Mouse (Mus musculus) left cerebral cortex, adult 11 months (tissue): ENCODE data around the gene Gm12800.
"Not testable (repeated sequence)": the region's sequence is repeated elsewhere in the genome, so short reads cannot be mapped to it uniquely, and the experiment has no call there.

ENCODE experiments used
- DNase-seq: peaks from one replicate; pipeline ENCODE4 v3.0.0; 2022; ENCODE audit warnings: low spot score

The Gm12800 gene

DNA sequence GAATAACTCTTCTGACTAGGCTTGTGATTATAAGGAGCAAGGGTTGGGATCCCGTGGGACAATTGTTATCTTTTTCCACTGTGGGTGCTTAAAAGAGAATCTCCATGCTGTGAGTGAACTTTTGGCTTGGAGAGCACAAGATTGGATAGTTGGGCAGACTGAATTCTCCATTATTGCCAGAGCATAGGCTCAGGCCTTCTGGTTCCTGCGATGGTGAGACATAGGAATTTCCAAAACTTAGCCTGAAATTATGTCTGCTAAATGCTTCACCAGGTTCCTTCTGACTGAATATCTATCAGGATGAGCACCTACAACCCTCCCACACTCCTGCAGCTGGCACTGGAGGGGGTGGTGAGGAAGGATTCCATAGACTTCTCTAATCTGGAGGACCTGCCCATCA lies at the start of gene Gm12800:
Gene Gm12800, plus strand, starts transcription at position 301 of the 400 bp plus-strand sequence.
- DNase-seq: not testable (repeated sequence)

DNA sequence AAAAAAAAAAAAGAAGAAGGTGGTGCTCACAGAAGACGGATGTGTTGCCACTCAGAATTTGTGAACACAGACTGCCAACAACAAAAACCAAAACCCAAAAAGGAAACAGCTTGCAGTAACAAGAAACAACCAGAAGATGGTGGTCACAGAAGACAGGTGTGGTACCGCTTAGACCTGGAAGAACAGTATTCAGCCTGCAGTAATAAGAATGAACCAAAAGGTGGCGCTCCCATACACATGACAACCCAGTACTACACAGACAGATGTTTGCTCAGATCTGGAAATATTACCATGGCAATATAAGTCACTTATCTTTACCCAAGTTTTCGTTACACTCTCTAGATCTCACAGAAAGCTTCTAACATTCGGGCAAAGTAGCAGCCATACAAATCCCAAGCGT lies 48.0 kb upstream of the Gm12800 start:
- DNase-seq: peak; percentile 28

DNA sequence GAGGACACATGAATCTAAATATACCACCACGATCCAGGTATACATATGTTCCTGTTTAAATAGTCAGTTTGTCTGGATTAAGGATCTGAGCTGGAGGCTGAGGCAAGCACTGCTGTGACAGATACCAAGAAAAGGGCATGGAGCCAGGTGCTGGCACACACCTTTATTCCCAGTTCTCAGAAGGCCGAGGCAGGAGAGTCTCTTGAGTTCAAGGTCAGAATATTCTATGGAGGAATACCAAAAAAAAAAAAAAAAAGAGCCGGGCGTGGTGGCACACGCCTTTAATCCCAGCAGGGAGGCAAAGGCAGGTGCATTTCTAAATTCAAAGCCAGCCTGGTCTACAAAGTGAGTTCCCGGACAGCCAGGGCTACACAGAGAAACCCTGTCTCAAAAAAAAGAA lies 46.6 kb upstream of the Gm12800 start:
- DNase-seq: no peak

DNA sequence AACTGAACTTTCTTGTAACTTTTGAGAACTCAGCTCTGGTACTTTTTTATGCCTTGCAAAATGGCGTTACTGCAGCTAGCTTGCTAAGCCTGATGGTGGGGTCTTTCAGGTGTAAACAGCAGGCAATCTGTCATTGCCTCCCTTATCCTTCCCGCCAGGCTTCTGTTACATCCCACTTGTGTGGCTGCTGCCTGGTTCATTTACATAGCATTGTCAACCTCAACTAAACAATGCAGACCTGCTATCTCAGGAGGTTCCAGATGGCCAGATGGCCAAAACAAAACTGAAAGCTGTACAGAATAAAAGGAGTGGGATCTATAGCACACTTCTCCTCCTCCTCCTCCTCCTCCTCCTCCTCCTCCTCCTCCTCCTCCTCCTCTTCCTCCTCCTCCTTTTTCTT lies 36.9 kb upstream of the Gm12800 start:
- not testable (repeated sequence) for DNase-seq

DNA sequence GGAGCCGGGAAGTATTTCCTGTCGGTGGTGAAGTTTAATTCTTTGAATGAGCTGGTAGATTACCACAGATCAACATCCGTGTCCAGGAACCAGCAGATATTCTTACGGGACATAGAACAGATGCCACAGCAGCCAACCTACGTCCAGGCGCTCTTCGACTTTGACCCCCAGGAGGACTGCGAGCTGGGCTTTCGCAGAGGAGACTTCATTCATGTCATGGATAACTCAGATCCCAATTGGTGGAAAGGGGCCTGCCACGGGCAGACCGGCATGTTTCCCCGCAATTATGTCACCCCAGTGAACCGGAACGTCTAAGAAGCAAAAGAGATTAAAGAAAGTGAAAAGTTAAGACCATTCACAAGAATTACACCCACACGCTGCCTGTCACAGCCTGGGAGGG lies 33.2 kb upstream of the Gm12800 start:
- not testable (repeated sequence) for DNase-seq

DNA sequence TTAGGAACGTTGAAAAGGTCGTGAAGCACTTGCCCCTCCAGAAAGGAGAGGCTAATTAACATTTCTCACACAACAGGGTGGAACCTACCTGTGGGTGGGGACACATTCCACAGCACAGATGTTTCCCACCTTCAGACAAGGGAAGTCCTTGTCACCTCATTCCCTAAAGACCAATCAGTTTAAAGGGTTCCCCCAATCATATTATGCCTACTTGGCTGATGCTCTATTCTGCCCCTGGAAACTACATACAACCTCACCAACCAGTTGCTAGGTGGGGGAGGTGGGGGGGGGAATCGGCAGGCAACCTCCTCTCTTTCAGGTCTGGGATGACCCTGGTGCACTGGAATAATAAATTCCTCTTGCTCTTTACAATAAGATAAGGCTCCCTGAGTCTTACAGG lies 25.3 kb upstream of the Gm12800 start:
- no peak for DNase-seq

DNA sequence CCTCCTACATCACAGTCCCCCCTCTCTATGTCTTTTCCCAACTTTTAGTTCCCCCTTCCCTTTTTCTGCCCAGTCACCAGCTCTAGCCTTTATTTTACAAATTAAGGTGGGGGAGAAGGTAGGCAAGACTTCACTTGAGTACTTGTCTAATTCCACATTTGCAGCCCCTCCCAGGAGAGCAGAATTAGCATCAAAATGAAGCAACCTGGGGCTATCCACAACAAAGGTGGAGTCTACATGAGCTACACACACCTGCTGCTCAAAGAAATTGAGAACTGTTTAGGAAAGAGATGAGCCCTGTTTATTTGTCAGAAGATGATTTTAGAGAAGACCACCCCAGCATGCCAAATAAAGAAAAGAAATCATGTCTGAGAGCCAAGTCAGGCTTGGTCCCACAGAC lies 19.5 kb upstream of the Gm12800 start:
- DNase-seq: no peak

DNA sequence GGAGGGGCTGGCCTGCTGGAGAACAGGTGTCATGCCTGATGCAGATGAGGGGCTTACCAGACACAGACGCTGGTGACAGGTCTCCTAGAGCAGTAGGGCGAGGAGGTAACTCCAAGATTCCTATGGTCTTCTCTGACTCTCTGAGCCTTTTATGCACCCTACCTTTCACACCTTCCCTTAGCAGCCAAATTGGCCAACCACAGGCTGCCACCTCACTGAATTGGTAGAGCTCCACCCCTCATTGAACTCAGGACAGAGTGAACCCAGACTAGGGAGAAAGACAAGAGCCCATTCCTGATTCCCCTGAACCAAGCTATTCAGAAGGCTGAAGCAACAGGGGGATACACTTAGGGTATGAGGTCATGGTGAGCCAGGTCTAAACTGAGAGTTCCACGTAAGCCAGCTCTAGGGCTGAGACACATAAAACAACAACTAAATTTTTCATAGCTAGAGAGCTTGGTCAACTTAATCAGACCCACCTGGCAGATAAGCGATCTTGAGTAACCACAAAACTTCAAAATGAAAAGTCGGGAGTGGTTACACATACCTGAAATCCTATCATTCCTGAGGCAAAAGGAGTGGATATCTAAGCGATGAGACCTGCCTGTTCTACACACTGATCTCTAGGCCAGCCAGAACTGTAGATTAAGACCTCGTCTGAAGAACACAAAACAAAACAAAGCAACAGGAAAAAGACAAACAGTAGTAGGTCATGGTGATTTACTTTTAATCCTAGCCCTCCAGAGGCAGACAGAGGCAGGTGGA lies 15.1 kb upstream of the Gm12800 start, which contains the start of gene C130073F10Rik:
Gene C130073F10Rik, minus strand, starts transcription at position 134 of the 765 bp plus-strand sequence.
- no peak for DNase-seq

DNA sequence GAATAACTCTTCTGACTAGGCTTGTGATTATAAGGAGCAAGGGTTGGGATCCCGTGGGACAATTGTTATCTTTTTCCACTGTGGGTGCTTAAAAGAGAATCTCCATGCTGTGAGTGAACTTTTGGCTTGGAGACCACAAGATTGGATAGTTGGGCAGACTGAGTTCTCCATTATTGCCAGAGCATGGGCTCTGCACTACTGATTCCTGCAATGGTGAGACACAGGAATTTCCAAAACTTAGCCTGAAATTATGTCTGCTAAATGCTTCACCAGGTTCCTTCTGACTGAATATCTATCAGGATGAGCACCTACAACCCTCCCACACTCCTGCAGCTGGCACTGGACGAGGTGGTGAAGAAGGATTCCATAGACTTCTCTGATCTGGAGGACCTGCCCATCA lies 31.2 kb downstream of the Gm12800 start, which contains the start of gene Gm12794:
Gene Gm12794, plus strand, starts transcription at position 301 of the 400 bp plus-strand sequence.
- DNase-seq: not testable (repeated sequence)
